Mouse (Mus musculus): ENCODE measurements at regions not wholly inside any gene's neighbourhood (a gene's known extent, or its start where the extent isn't known, plus 50 kb on each side); places are given as distances from the start of the nearest gene placed in this dataset.
A peak's percentile ranks its signal among the peaks of the same experiment; 100 is the strongest.

- peaks cover 7% of the 10 kb centered on the region for H3K4me1 ChIP-seq (replicated peaks; ENCODE audit: low read depth, low read length)
- H3K27me3 ChIP-seq (ENCODE audit: insufficient read depth, low read length), result 0 out of 2 replicates have a peak, but pooled peaks cover 1% of the 10 kb centered on the region
- no peaks in the 10 kb centered on the region for H3K36me3 ChIP-seq (ENCODE audit: insufficient read depth, low read length)
- no peak for TF ChIP-seq POU5F1 (IDR thresholded peaks at IDR 0.05; ENCODE audit: borderline replicate concordance, low read length)
- TF ChIP-seq CTCF (conservative IDR thresholded peaks at IDR 0.05; ENCODE audit: low read length), result no peak
- TF ChIP-seq NANOG (IDR thresholded peaks at IDR 0.05; ENCODE audit: borderline replicate concordance, low read length), result no peak
- no peak overlapping the region for H3K4me3 ChIP-seq (replicated peaks; ENCODE audit: low read length)
- H3K9me3 ChIP-seq (ENCODE audit: low read length), result 0 out of 2 replicates have a peak, but pooled peaks cover 3% of the 10 kb centered on the region
Observed at GRCm38 (mm10) chr8:8951186-8951585, 260.9 kb upstream of the Arglu1 start.

GRCm38 (mm10) chr8:8947516-8948161 lies 257.3 kb upstream of the Arglu1 start:
- Histone ChIP-seq H3K9me3 (ENCODE audit: low read length) (no peaks in the 10 kb centered on the region), H3K36me3 (ENCODE audit: insufficient read depth, low read length) (no peaks in the 10 kb centered on the region), H3K4me3 (replicated peaks; ENCODE audit: low read length) (no peak overlapping the region), H3K27me3 (ENCODE audit: insufficient read depth, low read length) (peaks cover 12% of the 10 kb centered on the region), H3K4me1 (replicated peaks; ENCODE audit: low read depth, low read length) (peaks cover 13% of the 10 kb centered on the region)
- no peak for TF ChIP-seq POU5F1 (IDR thresholded peaks at IDR 0.05; ENCODE audit: borderline replicate concordance, low read length)
- no peak for TF ChIP-seq NANOG (IDR thresholded peaks at IDR 0.05; ENCODE audit: borderline replicate concordance, low read length)
- no peak for TF ChIP-seq CTCF (conservative IDR thresholded peaks at IDR 0.05; ENCODE audit: low read length)

DNA sequence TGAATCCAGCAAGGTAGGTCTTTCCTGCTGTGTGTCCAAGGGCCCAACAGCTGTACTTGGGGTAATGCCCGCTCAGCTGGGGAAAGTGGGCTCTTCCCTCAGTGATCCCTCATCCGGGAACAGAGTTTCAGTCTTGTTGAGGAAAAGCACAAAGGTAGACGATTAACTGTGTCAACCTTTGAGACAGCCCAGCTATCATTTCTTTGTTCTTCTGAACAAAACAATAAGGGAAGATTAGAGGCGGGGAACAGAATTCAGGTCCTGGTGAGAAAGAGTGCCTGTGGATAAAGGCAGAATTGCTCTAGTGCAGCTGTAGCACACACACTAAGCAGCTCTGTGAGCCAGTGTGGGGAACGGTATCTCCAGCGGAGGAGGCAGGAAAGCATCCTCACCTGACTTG lies 252.7 kb upstream of the Arglu1 start:
- H3K9me3 ChIP-seq (ENCODE audit: low read length), result no peaks in the 10 kb centered on the region
- H3K4me1 ChIP-seq (replicated peaks; ENCODE audit: low read depth, low read length), result peaks cover 6% of the 10 kb centered on the region; the same call in 1 of the 2 replicates
- TF ChIP-seq CTCF (conservative IDR thresholded peaks at IDR 0.05; ENCODE audit: low read length) (no peak), POU5F1 (IDR thresholded peaks at IDR 0.05; ENCODE audit: borderline replicate concordance, low read length) (no peak), NANOG (IDR thresholded peaks at IDR 0.05; ENCODE audit: borderline replicate concordance, low read length) (peak; percentile 57; the same call in 1 of the 2 replicates)
- H3K36me3 ChIP-seq (ENCODE audit: insufficient read depth, low read length), result no peaks in the 10 kb centered on the region
- peaks cover 20% of the 10 kb centered on the region for H3K27me3 ChIP-seq (ENCODE audit: insufficient read depth, low read length)
- no peak overlapping the region for H3K4me3 ChIP-seq (replicated peaks; ENCODE audit: low read length)

GRCm38 (mm10) chr8:8940899-8941298 lies 250.6 kb upstream of the Arglu1 start:
- Histone ChIP-seq H3K9me3 (ENCODE audit: low read length) (no peaks in the 10 kb centered on the region), H3K36me3 (ENCODE audit: insufficient read depth, low read length) (no peaks in the 10 kb centered on the region), H3K4me1 (replicated peaks; ENCODE audit: low read depth, low read length) (peaks cover 6% of the 10 kb centered on the region; the same call in 1 of the 2 replicates), H3K4me3 (replicated peaks; ENCODE audit: low read length) (no peak overlapping the region), H3K27me3 (ENCODE audit: insufficient read depth, low read length) (peaks cover 16% of the 10 kb centered on the region)
- TF ChIP-seq POU5F1 (IDR thresholded peaks at IDR 0.05; ENCODE audit: borderline replicate concordance, low read length), result no peak
- no peak for TF ChIP-seq CTCF (conservative IDR thresholded peaks at IDR 0.05; ENCODE audit: low read length)
- no peak for TF ChIP-seq NANOG (IDR thresholded peaks at IDR 0.05; ENCODE audit: borderline replicate concordance, low read length)

DNA sequence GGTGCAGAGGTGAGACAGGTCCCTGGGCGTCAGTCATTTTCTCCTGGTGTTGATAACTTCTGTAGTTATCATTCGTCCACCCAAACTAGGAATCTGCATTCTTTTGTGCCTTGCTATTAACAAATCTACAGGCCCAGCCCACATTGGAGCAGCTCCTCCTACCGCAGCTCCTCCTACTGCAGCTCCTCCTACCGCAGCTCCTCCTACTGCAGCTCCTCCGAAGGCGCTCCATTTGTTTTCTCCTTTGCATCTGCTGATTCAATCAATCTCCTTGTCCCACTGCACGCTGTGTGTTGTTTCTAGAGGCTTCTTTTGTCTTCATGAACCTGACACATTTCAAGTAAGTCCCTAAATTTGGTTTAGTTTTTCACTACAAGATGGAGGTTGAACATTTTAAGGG lies 248.2 kb upstream of the Arglu1 start:
- TF ChIP-seq POU5F1 (IDR thresholded peaks at IDR 0.05; ENCODE audit: borderline replicate concordance, low read length) (no peak), NANOG (IDR thresholded peaks at IDR 0.05; ENCODE audit: borderline replicate concordance, low read length) (no peak), CTCF (conservative IDR thresholded peaks at IDR 0.05; ENCODE audit: low read length) (no peak)
- Histone ChIP-seq H3K27me3 (ENCODE audit: insufficient read depth, low read length) (peaks cover 10% of the 10 kb centered on the region), H3K36me3 (ENCODE audit: insufficient read depth, low read length) (no peaks in the 10 kb centered on the region), H3K4me3 (replicated peaks; ENCODE audit: low read length) (0 out of 2 replicates have a peak overlapping the region, but pooled peaks have one; percentile 13), H3K9me3 (ENCODE audit: low read length) (no peaks in the 10 kb centered on the region), H3K4me1 (replicated peaks; ENCODE audit: low read depth, low read length) (peaks cover 6% of the 10 kb centered on the region; the same call in 1 of the 2 replicates)

DNA sequence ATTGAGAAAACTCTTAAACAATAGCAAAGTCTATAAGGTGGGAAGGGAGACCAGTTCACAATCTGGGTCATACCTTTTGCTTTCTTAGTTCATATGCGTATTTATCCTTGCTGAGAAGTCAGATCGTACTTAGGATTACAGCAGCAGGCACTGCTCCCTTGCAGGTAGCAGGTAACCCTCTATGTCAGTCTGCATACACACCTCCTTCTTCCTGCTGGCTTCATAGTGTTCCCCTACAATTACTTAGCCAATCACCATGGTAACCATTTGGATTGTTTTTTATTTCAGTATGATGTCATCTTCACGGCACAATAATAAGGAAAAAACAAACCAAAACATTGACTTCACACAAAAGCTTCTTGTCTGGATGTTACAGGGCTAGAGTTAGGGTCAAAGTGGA lies 242.1 kb upstream of the Arglu1 start:
- Histone ChIP-seq H3K4me1 (replicated peaks; ENCODE audit: low read depth, low read length) (peaks cover 4% of the 10 kb centered on the region; the same call in 1 of the 2 replicates), H3K27me3 (ENCODE audit: insufficient read depth, low read length) (no peaks in the 10 kb centered on the region), H3K4me3 (replicated peaks; ENCODE audit: low read length) (no peak overlapping the region), H3K9me3 (ENCODE audit: low read length) (no peaks in the 10 kb centered on the region), H3K36me3 (ENCODE audit: insufficient read depth, low read length) (no peaks in the 10 kb centered on the region)
- TF ChIP-seq NANOG (IDR thresholded peaks at IDR 0.05; ENCODE audit: borderline replicate concordance, low read length) (no peak), CTCF (conservative IDR thresholded peaks at IDR 0.05; ENCODE audit: low read length) (no peak), POU5F1 (IDR thresholded peaks at IDR 0.05; ENCODE audit: borderline replicate concordance, low read length) (no peak)

GRCm38 (mm10) chr8:8931746-8932145 lies 241.4 kb upstream of the Arglu1 start:
- TF ChIP-seq NANOG (IDR thresholded peaks at IDR 0.05; ENCODE audit: borderline replicate concordance, low read length) (no peak), POU5F1 (IDR thresholded peaks at IDR 0.05; ENCODE audit: borderline replicate concordance, low read length) (no peak), CTCF (conservative IDR thresholded peaks at IDR 0.05; ENCODE audit: low read length) (no peak)
- Histone ChIP-seq H3K4me3 (replicated peaks; ENCODE audit: low read length) (no peak overlapping the region), H3K36me3 (ENCODE audit: insufficient read depth, low read length) (no peaks in the 10 kb centered on the region), H3K9me3 (ENCODE audit: low read length) (no peaks in the 10 kb centered on the region), H3K27me3 (ENCODE audit: insufficient read depth, low read length) (no peaks in the 10 kb centered on the region), H3K4me1 (replicated peaks; ENCODE audit: low read depth, low read length) (peaks cover 4% of the 10 kb centered on the region; the same call in 1 of the 2 replicates)

GRCm38 (mm10) chr8:8928074-8928862 lies 237.9 kb upstream of the Arglu1 start:
- H3K36me3 ChIP-seq (ENCODE audit: insufficient read depth, low read length), result no peaks in the 10 kb centered on the region
- peaks cover 4% of the 10 kb centered on the region; the same call in 1 of the 2 replicates for H3K4me1 ChIP-seq (replicated peaks; ENCODE audit: low read depth, low read length)
- no peak overlapping the region; the same call in 1 of the 2 replicates for H3K4me3 ChIP-seq (replicated peaks; ENCODE audit: low read length)
- H3K27me3 ChIP-seq (ENCODE audit: insufficient read depth, low read length), result no peaks in the 10 kb centered on the region
- no peaks in the 10 kb centered on the region for H3K9me3 ChIP-seq (ENCODE audit: low read length)
- TF ChIP-seq NANOG (IDR thresholded peaks at IDR 0.05; ENCODE audit: borderline replicate concordance, low read length), result no peak
- no peak for TF ChIP-seq POU5F1 (IDR thresholded peaks at IDR 0.05; ENCODE audit: borderline replicate concordance, low read length)
- TF ChIP-seq CTCF (conservative IDR thresholded peaks at IDR 0.05; ENCODE audit: low read length), result no peak
